Mouse (Mus musculus) monocyte, adult 5-6 weeks (primary cell): ENCODE results near the gene Vmn1r104. TPM values are rescaled to one million over a fixed set of nuclear protein-coding genes. Genes with fewer than 3 reads are reported as not detected.
"Not testable (repeated sequence)": the region's sequence is repeated elsewhere in the genome, so short reads cannot be mapped to it uniquely, and the experiment has no call there.

Experiments used
- ATAC-seq: fragments of 153-309, 156-312 bp; replicated peaks from 2 replicates; pipeline ENCODE4 v1.8.0; 2017; ENCODE audit warnings: mild to moderate bottlenecking; ENCODE audit not compliant: low TSS enrichment, insufficient number of reproducible peaks, severe bottlenecking, poor library complexity, low FRiP score
- total RNA-seq: library from RNA; stranded (forward); fragments of 200-1000, 200-491, 200-594 nt; gene quantifications from 3 replicates; pipeline ENCODE4 v1.2.3, GENCODE M21; 2017

Vmn1r104 gene
- not detected in 3 replicates for total RNA-seq

DNA sequence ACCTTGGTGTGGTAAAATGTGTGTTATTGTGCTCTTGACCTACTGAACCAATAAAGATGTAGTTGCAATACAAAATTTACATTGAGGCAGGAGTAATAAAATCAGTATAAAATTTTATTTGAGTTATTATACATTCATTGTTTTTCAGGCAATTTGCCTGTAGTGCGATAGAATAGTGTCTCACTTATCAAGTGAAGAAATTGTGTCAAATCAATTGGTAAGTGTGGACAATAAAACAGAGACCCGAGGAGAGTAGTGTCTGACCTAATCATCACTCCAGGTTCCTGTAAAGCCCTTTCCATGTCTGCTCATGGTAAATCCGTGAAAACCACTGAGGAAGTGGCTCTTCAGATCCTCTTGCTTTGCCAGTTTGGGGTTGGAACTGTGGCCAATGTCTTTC lies at the start of gene Vmn1r104:
TSS of gene Vmn1r104 (plus strand) at position 301 of the 400 bp plus-strand sequence.
- not testable (repeated sequence) for ATAC-seq

GRCm38 (mm10) chr7:20510434-20510833 lies 23.2 kb upstream of the Vmn1r104 start, which contains the start of gene Vmn1r103:
Gene Vmn1r103, minus strand, starts transcription at chr7:20510534.
- not testable (repeated sequence) for ATAC-seq

- ATAC-seq = not testable (repeated sequence)
Measured at GRCm38 (mm10) chr7:20545657-20546056, 12.0 kb downstream of the Vmn1r104 start, which contains the start of gene Gm5726. Gene Gm5726, minus strand, starts transcription at chr7:20545757.

GRCm38 (mm10) chr7:20576141-20576540 lies 42.5 kb downstream of the Vmn1r104 start, which contains the start of gene Gm4141:
Gene Gm4141, minus strand, starts transcription at chr7:20576241.
- ATAC-seq = not testable (repeated sequence)

Other genes with a start within 250 kb of the Vmn1r104 start
- gene Gm4133, start 199.8 kb upstream of the Vmn1r104 start, total RNA-seq = not detected in 3 replicates
- not detected in 3 replicates for gene Gm5728, start 158.4 kb upstream of the Vmn1r104 start, total RNA-seq
- gene Vmn1r100, start 115.9 kb upstream of the Vmn1r104 start, total RNA-seq = not detected in 3 replicates
- not detected in 3 replicates for gene Vmn1r101, start 91.2 kb upstream of the Vmn1r104 start, total RNA-seq
- gene Gm10670, start 58.9 kb upstream of the Vmn1r104 start, total RNA-seq = not detected in 3 replicates
- not detected in 3 replicates for gene Vmn1r103, start 23.3 kb upstream of the Vmn1r104 start, total RNA-seq
- not detected in 3 replicates for gene Gm5726, start 11.9 kb downstream of the Vmn1r104 start, total RNA-seq
- not detected in 3 replicates for gene Gm4141, start 42.4 kb downstream of the Vmn1r104 start, total RNA-seq
- gene Gm4513, start 65.2 kb downstream of the Vmn1r104 start, total RNA-seq = not detected in 3 replicates
- not detected in 3 replicates for gene Vmn1r107, start 135.1 kb downstream of the Vmn1r104 start, total RNA-seq
- not detected in 3 replicates for gene Vmn1r111, start 169.4 kb downstream of the Vmn1r104 start, total RNA-seq
- not detected in 3 replicates for gene Gm10668, start 196.8 kb downstream of the Vmn1r104 start, total RNA-seq
- gene Vmn1r112, start 237.3 kb downstream of the Vmn1r104 start, total RNA-seq = not detected in 3 replicates